Mouse (Mus musculus) spleen, postnatal 14 days (tissue): Measurements from ENCODE around the gene Rangrf.
A peak's percentile ranks its signal among the peaks of the same experiment; 100 is the strongest.
"Not testable (repeated sequence)": the region's sequence is repeated elsewhere in the genome, so short reads cannot be mapped to it uniquely, and the experiment has no call there.

ENCODE experiments used
- DNase-seq, 2 experiments: peaks; one replicate each; pipeline ENCODE4 v3.0.0; 2021 to 2022; ENCODE audit warnings: low spot score in 2 of 2

The Rangrf gene

GRCm38 (mm10) chr11:68975085-68975484, at the start of gene Rangrf:
Gene Rangrf (minus strand): TSS chr11:68975185.
- DNase-seq = no peak

DNA sequence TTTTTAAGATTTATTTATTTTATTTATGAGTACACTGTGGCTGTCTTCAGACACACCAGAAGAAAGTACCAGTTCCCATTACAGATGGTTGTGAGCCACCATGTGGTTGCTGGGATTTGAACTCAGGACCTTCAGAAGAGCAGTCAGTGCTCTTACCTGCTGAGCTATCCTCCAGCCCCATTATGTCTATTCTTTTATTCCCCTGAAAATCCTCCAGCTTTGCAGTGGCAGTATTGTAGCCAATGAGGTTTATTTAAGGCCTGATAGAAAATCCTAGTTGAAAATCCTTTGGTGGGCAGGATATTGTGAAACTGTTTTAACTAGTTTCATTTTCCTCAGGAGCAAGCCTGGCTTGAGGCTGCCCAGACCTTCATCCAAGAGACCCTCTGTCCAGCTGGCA, 45.7 kb upstream of the Rangrf start:
- DNase-seq = no peak

- DNase-seq = no peak
Observed at GRCm38 (mm10) chr11:69016755-69017154, 41.8 kb upstream of the Rangrf start.

- DNase-seq = peak; percentile 79 to 88
Observed at GRCm38 (mm10) chr11:69015644-69016441, 40.9 kb upstream of the Rangrf start, which contains the start of gene Ctc1. Gene Ctc1 (plus strand): TSS chr11:69015911.

DNA sequence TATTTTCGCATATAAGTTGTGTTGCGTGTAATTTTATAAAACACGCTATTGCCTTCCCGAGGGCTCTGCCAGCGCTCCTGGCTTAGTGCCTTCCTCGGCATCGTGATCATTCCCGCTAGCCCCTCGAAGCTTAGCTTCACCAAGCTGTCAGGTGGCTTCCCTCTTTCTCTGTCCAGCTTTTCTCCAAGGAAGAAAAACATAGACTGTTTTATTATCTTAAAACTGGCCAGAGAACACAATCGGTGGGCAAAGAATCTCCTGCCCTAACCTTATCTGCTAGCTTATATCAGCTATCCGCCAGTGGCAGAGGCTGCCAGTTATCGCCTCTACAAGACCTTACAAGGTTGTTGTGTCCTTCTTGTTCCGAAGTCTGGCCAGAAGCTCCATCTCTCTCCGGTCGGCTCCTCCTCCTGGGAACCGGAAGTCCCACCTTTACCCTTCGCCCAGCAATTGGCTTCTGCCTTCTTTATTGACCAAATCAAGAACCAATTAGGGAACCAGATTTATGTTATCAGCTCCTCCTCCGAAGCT, 37.2 kb upstream of the Rangrf start:
- DNase-seq = peak; percentile 70 to 77

GRCm38 (mm10) chr11:69011445-69011844, 36.5 kb upstream of the Rangrf start:
- DNase-seq = not testable (repeated sequence)

GRCm38 (mm10) chr11:69010400-69011323, 35.7 kb upstream of the Rangrf start:
- DNase-seq = no peak

DNA sequence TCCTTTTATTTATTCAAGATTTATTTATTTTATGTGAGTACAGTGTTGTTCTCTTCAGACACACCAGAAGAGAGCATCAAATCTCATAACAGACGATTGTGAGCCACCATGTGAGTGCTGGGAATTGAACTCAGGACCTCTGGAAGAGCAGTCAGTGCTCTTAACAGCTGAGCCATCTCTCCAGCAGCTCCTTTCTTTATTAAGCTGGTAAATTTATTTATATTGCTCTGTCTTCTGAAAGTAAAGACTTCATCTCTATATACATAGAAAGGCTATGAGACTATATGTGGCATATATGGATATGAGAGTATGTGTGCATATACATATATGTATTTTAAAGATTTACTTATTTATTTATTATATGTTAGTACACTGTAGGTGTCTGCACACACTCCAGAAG, 34.5 kb upstream of the Rangrf start:
- DNase-seq = no peak

- peak; percentile 83 to 96 for DNase-seq
Observed at GRCm38 (mm10) chr11:69008182-69009121, 33.5 kb upstream of the Rangrf start, which contains the start of gene Pfas. Gene Pfas (minus strand): TSS chr11:69008460.

- not testable (repeated sequence) for DNase-seq
Observed at GRCm38 (mm10) chr11:69006575-69006974, 31.6 kb upstream of the Rangrf start.

GRCm38 (mm10) chr11:69005193-69005592, 30.2 kb upstream of the Rangrf start:
- no peak for DNase-seq

DNA sequence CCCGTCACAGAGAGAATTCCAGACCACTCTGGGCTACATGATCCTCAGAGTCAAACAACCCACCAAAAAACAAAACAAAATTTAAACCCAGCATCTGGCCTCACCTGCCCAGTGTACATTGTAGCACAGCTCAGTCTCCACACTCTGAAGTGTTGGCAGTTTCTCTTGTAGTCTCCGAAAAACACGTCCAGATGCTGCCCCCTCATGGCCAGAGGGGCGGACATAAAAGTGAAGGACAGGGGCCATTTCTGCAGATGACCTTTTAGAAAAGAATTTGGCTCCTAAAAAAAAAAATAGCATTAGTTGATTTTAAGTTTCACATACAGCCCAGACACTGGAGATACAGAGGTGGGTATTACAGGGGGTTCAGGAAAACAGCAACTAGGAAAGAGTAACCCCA, 28.6 kb upstream of the Rangrf start:
- DNase-seq = no peak

- DNase-seq = not testable (repeated sequence)
Observed at GRCm38 (mm10) chr11:69002782-69003181, 27.8 kb upstream of the Rangrf start.

GRCm38 (mm10) chr11:68997080-68997479, 22.1 kb upstream of the Rangrf start:
- no peak for DNase-seq

DNA sequence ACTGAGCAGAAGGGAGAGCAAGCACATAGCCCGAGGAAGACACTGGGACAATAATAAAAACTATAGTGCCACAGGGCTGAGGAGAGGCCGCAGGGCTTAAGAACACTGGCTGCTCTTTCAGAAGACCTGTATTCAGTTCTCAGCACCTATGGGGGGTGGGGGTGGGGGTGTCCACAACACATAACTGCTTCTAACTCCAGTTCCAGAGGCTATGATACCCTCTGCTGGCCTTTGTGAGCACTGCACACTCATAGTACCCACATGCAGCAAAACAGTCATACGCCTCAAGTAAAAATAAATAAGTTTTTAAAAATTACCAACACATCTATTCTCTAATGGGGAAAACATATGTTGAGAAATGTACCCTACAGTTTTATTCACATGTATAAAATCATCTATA, 19.4 kb upstream of the Rangrf start:
- no peak for DNase-seq

- DNase-seq = no peak
Observed at GRCm38 (mm10) chr11:68993122-68993521, 18.1 kb upstream of the Rangrf start.

GRCm38 (mm10) chr11:68988341-68988740, 13.4 kb upstream of the Rangrf start:
- DNase-seq = no peak

GRCm38 (mm10) chr11:68987365-68987882, 12.4 kb upstream of the Rangrf start:
- no peak for DNase-seq

DNA sequence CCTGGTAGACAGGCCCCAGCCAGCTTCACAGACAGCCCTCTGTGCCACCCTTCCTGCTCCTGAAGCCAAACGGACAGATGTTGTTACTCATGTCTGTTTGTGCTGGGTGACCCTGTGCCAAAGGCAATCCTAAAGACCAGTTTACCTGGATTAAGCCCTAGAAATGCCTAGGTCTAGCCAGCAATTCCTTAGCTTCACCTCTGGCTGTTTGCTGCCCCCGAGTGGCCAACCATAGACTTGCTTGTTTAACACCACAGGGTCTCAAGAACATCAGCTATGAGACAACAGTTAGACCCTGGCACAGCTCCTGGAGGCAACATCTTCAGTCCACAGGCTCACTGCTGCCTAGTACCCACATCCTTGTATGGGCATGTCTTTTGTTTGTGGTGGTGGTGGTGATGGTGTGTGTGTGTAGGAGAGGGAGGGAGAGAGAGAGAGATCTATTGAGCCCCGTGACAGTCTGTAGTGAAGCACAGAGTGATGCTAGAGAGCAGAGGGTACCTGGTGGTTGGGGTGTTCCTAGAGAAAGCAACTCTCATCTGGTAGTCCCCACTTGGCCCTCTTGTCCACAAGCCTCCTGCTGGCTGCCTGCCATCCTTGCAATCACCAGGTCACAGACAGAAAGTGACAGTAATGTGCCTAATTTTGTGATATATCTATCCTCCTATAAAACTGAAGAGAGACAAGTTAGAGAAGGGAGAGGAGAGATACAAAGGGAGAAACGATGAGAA, 7.8 kb upstream of the Rangrf start:
- DNase-seq = peak; percentile 53 to 65

DNA sequence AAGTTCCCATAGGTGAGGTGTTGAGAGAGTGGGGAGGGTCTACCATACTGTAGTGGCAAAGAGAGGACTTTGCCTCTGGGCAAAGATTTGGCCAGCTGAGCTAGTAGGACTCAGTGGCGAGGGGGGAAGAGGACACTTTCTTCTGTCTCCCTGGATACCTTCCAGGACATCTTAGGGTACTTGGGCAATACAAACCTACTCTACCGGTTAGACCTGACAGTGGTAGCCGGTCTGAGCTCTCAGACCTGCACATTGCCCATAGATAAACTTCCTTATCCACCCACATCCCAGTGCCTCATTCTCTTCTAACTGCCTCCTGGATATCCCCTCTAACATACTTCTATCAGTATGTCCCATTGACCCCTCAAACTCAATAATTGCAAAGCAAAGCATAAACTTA, 5.9 kb upstream of the Rangrf start:
- no peak for DNase-seq
